Mouse (Mus musculus): ENCODE measurements around the gene Atrnl1. TPM values are rescaled to one million over a fixed set of nuclear protein-coding genes. Genes with fewer than 3 reads are reported as not detected.

Atrnl1 gene
- polyA plus RNA-seq, 1 experiment, result not detected

DNA sequence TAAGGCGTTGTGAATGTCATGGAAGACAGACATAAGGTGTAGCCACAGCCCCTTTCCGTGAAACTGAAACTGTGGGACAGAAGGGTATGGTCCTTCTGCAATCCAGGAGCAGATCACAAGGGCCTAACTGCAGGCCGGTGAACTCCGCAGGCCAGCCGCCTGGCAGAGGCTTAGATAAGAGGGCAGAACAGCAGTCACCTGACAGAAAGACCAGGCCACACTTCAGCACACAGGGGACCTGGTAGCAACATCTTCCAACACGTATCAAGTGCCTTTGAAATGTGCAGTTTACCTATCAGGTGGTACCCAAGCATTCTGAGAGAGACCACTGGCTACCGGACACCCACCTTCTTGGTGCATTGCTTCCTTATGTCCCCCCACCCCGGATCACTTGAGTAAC, 451.1 kb downstream of the Atrnl1 start:
- Histone ChIP-seq H3K4me3 (ENCODE audit: insufficient read depth, low read depth, low read length) (no peak overlapping the region), H3K4me1 (ENCODE audit: control insufficient read depth, insufficient read depth, low read length) (no peaks in the 10 kb centered on the region), H3K27ac (ENCODE audit: insufficient read depth, low read depth, low read length) (no peak overlapping the region)
- 99% methylated on average over 8 of the region's 8 CpGs for WGBS
- no peak for TF ChIP-seq POLR2A (IDR thresholded peaks at IDR 0.05; ENCODE audit: insufficient read depth, low read depth, low read length)
- no peak for TF ChIP-seq CTCF (IDR thresholded peaks at IDR 0.05; ENCODE audit: insufficient read depth, low read depth, low read length)

DNA sequence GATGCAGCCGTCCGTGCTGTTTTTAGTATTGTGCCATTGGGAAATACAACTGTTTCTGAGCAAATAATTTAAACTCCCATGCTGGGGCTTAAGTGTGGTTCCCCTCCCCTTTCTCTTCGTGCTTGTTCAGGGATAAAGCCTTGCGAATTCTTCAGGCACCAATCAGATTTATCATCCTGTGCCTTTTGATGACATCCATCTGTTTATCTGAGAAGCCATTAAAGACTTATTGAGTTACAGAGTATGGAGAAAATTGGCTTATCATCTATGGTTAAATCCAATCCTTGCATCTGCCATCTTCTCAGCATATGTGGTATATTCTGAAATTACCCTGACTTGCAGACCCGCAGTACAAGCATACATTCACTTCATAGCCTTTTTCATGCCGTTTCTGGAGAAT, 452.7 kb downstream of the Atrnl1 start:
- Histone ChIP-seq H3K27ac (ENCODE audit: insufficient read depth, low read depth, low read length) (no peak overlapping the region), H3K4me1 (ENCODE audit: control insufficient read depth, insufficient read depth, low read length) (no peaks in the 10 kb centered on the region), H3K4me3 (ENCODE audit: insufficient read depth, low read depth, low read length) (no peak overlapping the region)
- WGBS, result 86% methylated on average over 6 of the region's 6 CpGs
- TF ChIP-seq CTCF (IDR thresholded peaks at IDR 0.05; ENCODE audit: insufficient read depth, low read depth, low read length), result no peak
- TF ChIP-seq POLR2A (IDR thresholded peaks at IDR 0.05; ENCODE audit: insufficient read depth, low read depth, low read length), result no peak

DNA sequence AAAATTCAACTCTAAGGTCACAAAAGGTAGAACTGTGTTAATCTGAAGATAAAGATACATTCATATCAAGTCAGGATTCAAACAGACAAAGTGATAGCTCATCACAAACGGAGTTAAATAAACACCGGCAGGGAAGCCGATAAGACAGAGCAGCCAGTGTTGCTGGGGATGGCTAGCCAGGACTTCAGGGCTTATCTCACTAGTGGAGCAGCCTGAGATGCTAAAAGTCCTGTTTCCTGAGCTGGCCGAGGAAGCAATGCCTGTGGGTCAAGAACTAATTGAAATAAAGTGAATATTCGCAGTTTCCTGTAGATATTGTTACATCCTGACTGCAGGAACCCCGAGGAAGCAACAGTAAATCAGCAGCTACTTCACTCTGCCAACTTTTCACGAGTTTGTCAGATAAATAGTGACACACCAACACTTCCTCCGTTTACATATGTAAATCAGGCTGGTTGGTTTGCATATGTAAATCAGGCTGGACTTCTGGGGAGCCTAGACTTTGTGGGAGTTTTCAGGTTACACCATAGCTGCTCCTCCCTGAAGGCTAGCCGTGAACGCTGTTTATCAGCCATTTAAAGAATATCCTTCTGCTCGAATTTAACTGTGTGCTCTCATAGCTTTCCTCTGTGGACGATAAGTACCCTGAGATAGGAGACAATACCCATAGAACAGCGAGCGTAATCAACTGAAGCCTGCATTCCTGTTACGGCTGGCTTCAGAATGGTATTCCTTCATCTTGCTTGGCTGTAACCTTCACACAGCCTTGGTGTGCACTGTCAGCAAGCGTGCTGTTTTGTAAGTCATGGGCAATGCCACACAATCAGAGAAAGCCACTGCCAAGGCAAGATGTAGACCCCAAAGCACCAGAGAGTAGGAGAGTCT, 453.5 kb downstream of the Atrnl1 start:
- H3K4me3 ChIP-seq (ENCODE audit: insufficient read depth, low read depth, low read length), result no peak overlapping the region
- 72% methylated on average over 16 of the region's 16 CpGs for WGBS
- no peak for TF ChIP-seq CTCF (IDR thresholded peaks at IDR 0.05; ENCODE audit: insufficient read depth, low read depth, low read length)
- TF ChIP-seq POLR2A (IDR thresholded peaks at IDR 0.05; ENCODE audit: insufficient read depth, low read depth, low read length), result no peak
- H3K4me1 ChIP-seq (ENCODE audit: control insufficient read depth, insufficient read depth, low read length), result no peaks in the 10 kb centered on the region
- no peak overlapping the region for H3K27ac ChIP-seq (ENCODE audit: insufficient read depth, low read depth, low read length)

DNA sequence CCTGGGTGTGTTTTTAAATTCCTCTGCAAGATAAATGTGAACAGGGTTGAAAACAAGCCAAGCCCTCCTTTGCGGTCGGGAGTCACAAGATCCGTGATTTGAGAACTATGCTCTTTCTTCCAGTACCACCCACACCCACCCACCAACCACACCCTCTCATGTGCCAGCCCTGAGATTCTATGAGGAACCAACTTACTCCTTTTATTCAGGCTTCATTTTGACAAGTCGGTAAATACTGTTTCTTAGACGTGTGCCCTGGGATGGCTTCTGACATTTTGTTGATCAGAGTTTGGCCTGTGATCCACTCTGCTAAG, 454.1 kb downstream of the Atrnl1 start:
- 66% methylated on average over 5 of the region's 5 CpGs for WGBS
- Histone ChIP-seq H3K27ac (ENCODE audit: insufficient read depth, low read depth, low read length) (no peak overlapping the region), H3K4me3 (ENCODE audit: insufficient read depth, low read depth, low read length) (no peak overlapping the region), H3K4me1 (ENCODE audit: control insufficient read depth, insufficient read depth, low read length) (no peaks in the 10 kb centered on the region)
- TF ChIP-seq CTCF (IDR thresholded peaks at IDR 0.05; ENCODE audit: insufficient read depth, low read depth, low read length), result no peak
- no peak for TF ChIP-seq POLR2A (IDR thresholded peaks at IDR 0.05; ENCODE audit: insufficient read depth, low read depth, low read length)

DNA sequence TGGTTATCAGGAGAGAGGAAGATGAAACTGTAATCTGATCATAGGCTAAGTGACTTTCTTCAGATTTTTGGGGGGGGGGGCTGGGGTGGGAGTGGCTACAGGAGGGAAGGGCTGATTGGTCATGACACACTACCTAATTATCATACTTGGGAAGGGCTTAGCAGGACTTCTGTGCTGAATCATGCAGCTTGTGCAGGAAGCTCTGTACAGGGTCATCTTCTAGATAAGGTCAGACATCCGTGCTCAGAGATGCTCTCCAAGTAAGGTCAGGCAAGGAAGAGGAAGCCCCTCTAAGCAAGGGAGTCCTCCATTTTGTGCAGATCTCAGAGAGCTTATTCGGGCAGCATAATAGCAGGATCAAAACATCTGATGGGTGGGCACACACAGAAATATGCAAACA, 454.7 kb downstream of the Atrnl1 start:
- TF ChIP-seq POLR2A (IDR thresholded peaks at IDR 0.05; ENCODE audit: insufficient read depth, low read depth, low read length), result no peak
- TF ChIP-seq CTCF (IDR thresholded peaks at IDR 0.05; ENCODE audit: insufficient read depth, low read depth, low read length), result no peak
- WGBS, result 95% methylated on average over 2 of the region's 2 CpGs

DNA sequence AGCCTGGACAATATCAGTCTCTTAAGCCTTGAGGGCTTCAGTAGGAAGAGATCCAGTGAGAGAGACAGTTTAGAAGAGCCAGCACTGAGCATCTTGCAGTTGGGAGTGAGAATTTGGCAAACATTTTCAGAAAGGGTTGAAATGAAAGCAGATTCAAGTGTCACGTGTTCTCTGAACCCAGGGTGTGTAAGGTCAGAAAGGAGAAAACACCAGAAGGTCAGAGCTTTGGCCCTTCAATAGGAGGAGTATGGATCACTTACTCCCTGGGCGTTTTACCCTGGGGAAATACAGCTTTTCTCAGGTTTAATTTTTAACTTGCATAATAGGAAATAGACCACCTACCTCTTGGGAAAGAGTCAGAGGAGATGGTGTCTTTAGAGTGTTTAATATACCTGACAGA, 457.3 kb downstream of the Atrnl1 start:
- Histone ChIP-seq H3K4me3 (ENCODE audit: insufficient read depth, low read depth, low read length) (no peak overlapping the region), H3K27ac (ENCODE audit: insufficient read depth, low read depth, low read length) (no peak overlapping the region), H3K4me1 (ENCODE audit: control insufficient read depth, insufficient read depth, low read length) (no peaks in the 10 kb centered on the region)
- TF ChIP-seq POLR2A (IDR thresholded peaks at IDR 0.05; ENCODE audit: insufficient read depth, low read depth, low read length) (no peak), CTCF (IDR thresholded peaks at IDR 0.05; ENCODE audit: insufficient read depth, low read depth, low read length) (no peak)
- WGBS, result 90% methylated on average over 2 of the region's 2 CpGs

More for the DNA sequence above, 454.7 kb downstream of the Atrnl1 start:
- no peaks in the 10 kb centered on the region for H3K4me1 ChIP-seq (ENCODE audit: control insufficient read depth, insufficient read depth, low read length)
- H3K4me3 ChIP-seq (ENCODE audit: insufficient read depth, low read depth, low read length), result no peak overlapping the region
- no peak overlapping the region for H3K27ac ChIP-seq (ENCODE audit: insufficient read depth, low read depth, low read length)

DNA sequence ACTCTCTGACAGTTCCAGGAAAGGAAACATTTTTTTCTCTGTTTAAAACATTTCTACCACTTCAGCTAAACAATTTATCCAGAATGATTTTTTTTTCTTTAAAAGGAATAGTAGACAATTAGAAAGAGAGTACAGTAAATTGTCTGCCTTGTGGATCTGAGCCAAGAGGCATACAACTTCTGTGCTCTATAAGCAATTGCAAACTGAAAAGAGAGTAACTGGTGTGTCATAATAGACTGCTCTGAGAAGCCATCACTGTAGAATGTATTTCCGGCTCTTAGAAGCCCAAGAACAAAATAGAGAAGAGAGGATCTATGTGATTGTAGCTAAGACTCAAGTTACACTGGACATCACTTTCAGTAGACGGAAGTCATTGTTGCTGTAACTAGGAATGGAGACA, 458.1 kb downstream of the Atrnl1 start:
- Histone ChIP-seq H3K4me3 (ENCODE audit: insufficient read depth, low read depth, low read length) (no peak overlapping the region), H3K4me1 (ENCODE audit: control insufficient read depth, insufficient read depth, low read length) (no peaks in the 10 kb centered on the region), H3K27ac (ENCODE audit: insufficient read depth, low read depth, low read length) (no peak overlapping the region)
- WGBS, result 94% methylated on average over 2 of the region's 2 CpGs
- TF ChIP-seq POLR2A (IDR thresholded peaks at IDR 0.05; ENCODE audit: insufficient read depth, low read depth, low read length) (no peak), CTCF (IDR thresholded peaks at IDR 0.05; ENCODE audit: insufficient read depth, low read depth, low read length) (no peak)

DNA sequence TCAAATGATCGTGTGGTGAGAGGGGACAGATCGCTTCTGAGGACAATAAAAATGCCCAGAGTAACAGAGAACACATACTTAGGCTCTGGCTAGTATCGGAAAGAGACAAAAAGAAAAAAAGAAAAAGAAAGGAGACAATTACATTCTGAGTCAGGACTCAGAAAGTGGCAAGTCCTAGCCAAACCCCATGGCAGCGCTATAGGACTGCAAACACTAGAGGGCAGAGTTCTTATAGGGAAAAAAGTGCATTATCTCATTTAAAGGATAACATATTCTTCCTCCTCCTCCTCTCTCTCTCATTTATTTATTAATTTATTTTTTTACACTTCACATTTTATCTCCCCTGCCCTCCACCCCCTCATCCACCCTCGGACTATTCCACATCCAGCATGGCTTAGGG, 461.6 kb downstream of the Atrnl1 start:
- Histone ChIP-seq H3K4me3 (ENCODE audit: insufficient read depth, low read depth, low read length) (no peak overlapping the region), H3K27ac (ENCODE audit: insufficient read depth, low read depth, low read length) (no peak overlapping the region), H3K4me1 (ENCODE audit: control insufficient read depth, insufficient read depth, low read length) (peaks cover 2% of the 10 kb centered on the region; the same call in 1 of the 2 replicates)
- 72% methylated on average over 5 of the region's 5 CpGs for WGBS
- TF ChIP-seq POLR2A (IDR thresholded peaks at IDR 0.05; ENCODE audit: insufficient read depth, low read depth, low read length), result no peak
- no peak for TF ChIP-seq CTCF (IDR thresholded peaks at IDR 0.05; ENCODE audit: insufficient read depth, low read depth, low read length)

DNA sequence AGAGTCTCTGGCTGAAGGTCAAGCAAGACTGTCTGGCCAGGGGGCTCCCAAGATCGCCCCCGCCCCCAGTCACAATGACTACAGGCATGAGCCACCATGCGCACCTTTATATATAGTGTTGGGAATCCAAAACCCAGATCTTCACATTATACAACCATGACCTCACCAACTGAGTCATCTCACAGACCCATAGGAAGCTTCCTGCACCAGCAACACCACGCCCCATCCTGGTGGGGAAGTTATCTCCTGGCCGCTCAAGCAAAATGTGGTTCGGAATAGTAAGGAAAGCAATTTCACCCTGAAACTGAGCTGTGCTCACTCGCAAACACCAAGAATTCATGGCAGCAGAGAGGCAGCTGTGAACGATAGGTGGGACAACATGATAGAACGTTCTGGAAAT, 462.0 kb downstream of the Atrnl1 start:
- 97% methylated on average over 9 of the region's 9 CpGs for WGBS
- TF ChIP-seq POLR2A (IDR thresholded peaks at IDR 0.05; ENCODE audit: insufficient read depth, low read depth, low read length), result no peak
- TF ChIP-seq CTCF (IDR thresholded peaks at IDR 0.05; ENCODE audit: insufficient read depth, low read depth, low read length), result no peak

More for the DNA sequence above, 462.0 kb downstream of the Atrnl1 start:
- H3K27ac ChIP-seq (ENCODE audit: insufficient read depth, low read depth, low read length), result no peak overlapping the region
- peaks cover 2% of the 10 kb centered on the region; the same call in 1 of the 2 replicates for H3K4me1 ChIP-seq (ENCODE audit: control insufficient read depth, insufficient read depth, low read length)
- H3K4me3 ChIP-seq (ENCODE audit: insufficient read depth, low read depth, low read length), result no peak overlapping the region
